Mouse (Mus musculus) MEL (cell line): Measurements from ENCODE around the gene Mrps23.

Experiments used
- CHD2 ChIP-seq: IDR thresholded peaks from 2 replicates; pipeline ENCODE4 v1.6.1; 2011; ENCODE audit warnings: low read length, improper control_type of control experiment
- HCFC1 ChIP-seq: IDR thresholded peaks from 2 replicates; pipeline ENCODE4 v1.6.1; 2012; ENCODE audit warnings: low read depth, mild to moderate bottlenecking, inconsistent platforms, low read length, improper control_type of control experiment, moderate library complexity
- MAFK ChIP-seq: IDR thresholded peaks from 2 replicates; pipeline ENCODE4 v1.6.1; 2011; ENCODE audit warnings: low read depth, mild to moderate bottlenecking, low read length, improper control_type of control experiment, borderline replicate concordance
- POLR2A ChIP-seq, 2 experiments: IDR thresholded peaks; 2 replicates each; pipeline ENCODE4 v1.6.1; 2011 to 2012; ENCODE audit warnings: low read length in 2 of 2, mild to moderate bottlenecking in 2 of 2, control low read depth in 1 of 2, improper control_type of control experiment in 1 of 2, low read depth in 1 of 2, moderate library complexity in 1 of 2; ENCODE audit not compliant: control insufficient read depth in 1 of 2, insufficient read depth in 1 of 2, poor library complexity in 1 of 2
- USF1 ChIP-seq: IDR thresholded peaks from 2 replicates; pipeline ENCODE4 v1.6.1; 2014; ENCODE audit warnings: low read depth, mild to moderate bottlenecking, inconsistent platforms, low read length, improper control_type of control experiment, moderate library complexity
- ZMIZ1 ChIP-seq: IDR thresholded peaks from 2 replicates; pipeline ENCODE4 v1.6.1; 2012; ENCODE audit warnings: low read depth, mild to moderate bottlenecking, inconsistent platforms, low read length, improper control_type of control experiment, moderate library complexity

GRCm38 (mm10) chr11:88251295-88251694 is 47.1 kb downstream of the Mrps23 start:
- no peak for TF ChIP-seq CHD2
- no peak for TF ChIP-seq MAFK
- TF ChIP-seq USF1 = no peak
- no peak for TF ChIP-seq HCFC1
- TF ChIP-seq POLR2A (IDR thresholded peaks at IDR 0.05; ENCODE audit: control insufficient read depth in 1 of 2, insufficient read depth in 1 of 2, low read depth in 1 of 2, low read length in 2 of 2, poor library complexity in 1 of 2) = no peak
- no peak for TF ChIP-seq ZMIZ1
